Mouse (Mus musculus) urinary bladder, postnatal 25 days (tissue): ENCODE measurements around the gene Ap5s1.

ENCODE experiments used
- DNase-seq: peaks from one replicate; pipeline ENCODE4 v3.0.0; 2022; ENCODE audit warnings: low spot score

Gene Ap5s1

DNA sequence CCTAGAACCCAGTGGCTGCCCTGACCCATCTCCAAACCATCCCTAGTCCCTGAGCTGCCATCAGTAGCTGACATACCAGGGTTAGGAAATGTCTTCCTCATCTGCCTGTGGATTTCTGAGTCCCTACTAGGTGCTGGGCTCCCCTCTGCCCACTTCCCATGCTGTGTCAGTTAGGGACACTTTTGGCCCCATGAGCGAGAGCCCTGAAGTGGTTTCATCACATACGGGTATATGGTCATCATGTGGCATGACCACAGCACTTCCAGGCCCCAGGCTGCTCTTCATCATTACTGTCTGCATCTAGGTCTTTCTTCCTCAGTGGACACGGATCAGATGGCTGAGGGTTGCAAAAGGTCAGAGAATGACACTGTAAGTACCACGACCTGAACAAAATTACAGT lies at the start of gene Ap5s1:
TSS of gene Ap5s1 (plus strand) at position 301 of the 400 bp plus-strand sequence.
- DNase-seq = no peak

DNA sequence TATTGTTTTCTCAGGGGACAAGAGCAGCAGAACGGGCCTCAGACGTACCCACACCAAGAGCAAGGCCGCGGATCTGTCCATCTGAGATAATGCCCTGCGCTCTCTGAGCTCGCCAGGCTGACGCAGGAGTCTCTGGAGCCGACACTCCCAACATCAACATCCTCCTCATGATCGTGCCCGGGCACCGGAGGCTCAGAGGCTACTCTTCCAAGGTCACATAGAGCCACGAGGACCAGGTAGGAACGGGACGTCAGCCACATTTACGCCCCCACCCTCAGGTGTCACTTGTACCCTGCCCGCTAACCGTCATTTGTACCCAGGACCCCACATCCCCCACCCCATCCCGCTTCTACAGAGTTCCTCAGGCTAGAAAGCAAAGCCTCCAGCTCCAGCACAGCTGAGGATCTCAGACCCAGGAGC lies 47.4 kb upstream of the Ap5s1 start:
- no peak for DNase-seq

DNA sequence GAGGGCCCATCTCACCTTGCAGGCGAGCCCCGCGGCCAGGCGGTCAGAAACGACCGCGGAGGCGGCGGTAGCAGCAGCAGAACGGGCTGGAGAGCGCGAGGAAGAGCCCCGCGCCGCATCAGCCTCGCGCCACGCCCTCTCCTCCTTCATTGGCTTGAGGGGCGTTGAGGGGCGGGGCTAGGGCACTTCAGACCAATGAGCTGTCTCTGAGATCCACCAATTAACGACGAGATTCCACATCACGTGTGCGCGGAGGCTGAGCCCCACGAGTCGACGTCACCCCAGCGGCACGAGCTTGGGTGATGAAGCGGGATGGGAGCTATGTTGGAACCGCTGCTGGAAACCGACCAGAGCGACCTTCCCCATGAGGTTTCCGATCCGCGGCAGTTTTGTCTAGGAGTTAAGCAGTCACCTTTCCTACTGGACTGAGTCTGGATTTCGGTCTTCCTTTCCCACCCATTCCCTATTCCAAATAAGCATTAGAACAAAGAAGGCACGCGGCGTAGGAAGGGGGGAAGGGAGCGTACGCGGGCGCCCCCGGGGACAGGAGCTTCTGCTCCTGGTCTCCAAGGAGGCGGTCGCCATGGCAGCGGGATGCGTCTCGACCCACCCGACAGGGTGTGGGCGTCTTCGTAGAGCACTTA lies 46.8 kb upstream of the Ap5s1 start, which contains the start of gene 1700037H04Rik:
TSS of gene 1700037H04Rik (minus strand) at position 144 of the 644 bp plus-strand sequence.
- peak; percentile 92 for DNase-seq

DNA sequence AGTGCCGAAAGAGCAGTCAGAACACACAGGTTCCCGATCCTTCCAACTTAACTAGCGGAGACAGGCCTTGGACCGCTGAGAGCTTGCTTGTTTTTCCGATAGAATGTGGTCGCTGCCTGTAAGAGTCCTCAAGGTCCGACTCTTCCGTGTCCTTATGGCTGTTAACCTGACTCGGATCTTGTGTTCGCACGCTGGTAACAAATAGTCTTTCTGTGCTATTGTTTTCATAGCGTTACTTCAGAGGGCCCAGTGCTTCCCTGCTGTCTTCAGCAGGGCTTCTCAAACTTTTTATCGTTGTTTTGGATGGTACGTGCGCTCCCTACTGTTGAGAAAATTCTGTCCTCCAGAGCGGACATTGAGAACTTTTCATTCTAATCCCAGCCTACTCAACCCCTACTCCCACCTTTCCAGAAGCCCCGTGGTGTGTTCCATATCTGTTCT lies 46.2 kb upstream of the Ap5s1 start:
- no peak for DNase-seq

DNA sequence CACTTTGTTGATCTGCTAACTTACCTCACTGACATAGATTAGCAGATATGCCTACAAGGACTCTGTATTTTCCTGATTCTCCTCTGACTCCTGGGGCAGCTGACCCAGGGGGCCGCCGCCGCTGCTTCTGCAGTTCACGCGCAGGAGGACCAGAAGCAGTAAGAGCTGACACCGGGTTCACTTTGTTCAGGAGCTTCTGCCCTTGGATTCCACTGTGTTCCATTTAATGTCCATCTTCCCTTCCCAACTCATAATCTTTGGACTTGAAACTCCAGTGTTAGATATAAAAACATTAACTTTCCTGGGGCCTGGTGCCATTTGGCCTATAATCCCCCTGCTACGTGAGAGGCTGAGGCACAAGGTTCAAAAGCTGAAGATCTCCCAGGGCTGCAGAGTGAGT lies 43.0 kb upstream of the Ap5s1 start:
- DNase-seq = no peak

DNA sequence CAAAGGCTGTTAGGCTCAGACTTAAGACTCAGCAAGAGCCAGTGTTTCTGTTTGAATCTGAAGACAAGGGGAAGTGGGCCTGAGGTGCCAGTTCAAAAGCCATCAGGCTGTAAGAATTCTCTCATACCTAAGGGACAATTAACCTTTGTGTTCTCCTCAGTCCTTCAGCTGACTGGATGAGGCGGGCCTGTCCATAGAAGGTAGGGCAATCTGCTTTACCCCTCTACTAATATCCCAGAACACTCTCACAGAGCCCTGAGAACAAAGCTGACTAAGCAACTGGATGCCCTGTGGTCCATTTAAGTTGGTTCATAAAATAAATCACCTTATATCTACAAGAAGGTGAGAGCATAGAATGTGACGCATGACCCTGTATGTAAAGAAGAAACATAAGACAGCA lies 40.7 kb upstream of the Ap5s1 start:
- no peak for DNase-seq

DNA sequence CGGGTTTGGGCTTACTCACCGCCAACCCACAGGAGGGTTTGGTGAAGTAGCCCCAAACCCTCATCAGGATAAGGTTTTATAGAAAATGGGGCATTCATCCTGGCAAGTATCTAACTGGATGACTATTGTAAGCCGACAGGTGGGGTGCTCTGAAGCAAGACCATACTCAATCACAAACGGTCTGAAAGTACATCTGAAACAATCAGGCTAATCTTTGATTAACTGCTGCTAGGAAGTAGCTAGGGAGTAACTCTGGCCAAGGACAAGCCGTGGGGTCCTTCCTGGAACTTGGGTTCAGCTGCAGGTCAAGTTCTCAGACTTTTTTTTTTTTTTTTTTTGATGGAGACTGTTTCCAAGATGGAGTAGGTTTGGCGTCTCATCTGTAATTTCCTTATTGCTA lies 38.9 kb upstream of the Ap5s1 start:
- DNase-seq = no peak

DNA sequence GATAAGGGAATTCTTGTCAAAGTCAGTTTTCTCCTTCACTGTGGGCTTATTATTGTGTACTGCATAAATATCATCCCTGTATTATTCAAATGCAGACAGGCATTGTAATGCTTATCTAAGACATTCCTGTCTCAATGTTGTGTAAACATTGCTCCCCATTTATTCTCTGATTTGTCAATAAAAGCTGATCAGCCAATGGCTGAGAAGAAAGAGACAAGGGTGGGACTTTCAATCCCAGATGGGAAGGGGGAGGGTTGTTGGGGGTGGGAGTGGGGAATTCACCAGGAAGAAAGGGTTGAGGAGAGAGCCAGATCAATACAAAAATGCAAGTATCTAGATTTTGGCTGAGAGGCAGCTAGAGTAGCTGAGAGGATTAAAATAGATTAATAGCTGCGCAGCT lies 38.0 kb upstream of the Ap5s1 start:
- no peak for DNase-seq

DNA sequence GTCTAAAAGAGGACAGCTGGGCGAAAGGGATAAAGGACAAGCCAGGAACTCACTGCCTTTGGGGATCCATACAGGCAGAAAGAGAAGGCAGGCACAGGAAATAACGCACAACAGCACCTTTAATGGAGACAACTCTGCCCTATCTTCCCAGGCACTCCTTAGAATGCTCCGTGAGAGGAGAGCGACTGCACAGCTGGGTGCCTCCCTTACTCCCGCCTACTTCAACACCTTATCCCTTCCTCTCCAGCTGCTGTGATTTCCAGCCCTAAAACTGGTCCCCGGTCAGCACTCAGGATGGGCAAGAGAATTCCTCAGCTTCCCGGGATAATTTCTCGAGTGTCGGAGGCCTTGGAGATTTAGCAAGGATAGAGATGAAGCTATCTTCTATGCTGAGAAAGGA lies 35.9 kb upstream of the Ap5s1 start:
- no peak for DNase-seq

DNA sequence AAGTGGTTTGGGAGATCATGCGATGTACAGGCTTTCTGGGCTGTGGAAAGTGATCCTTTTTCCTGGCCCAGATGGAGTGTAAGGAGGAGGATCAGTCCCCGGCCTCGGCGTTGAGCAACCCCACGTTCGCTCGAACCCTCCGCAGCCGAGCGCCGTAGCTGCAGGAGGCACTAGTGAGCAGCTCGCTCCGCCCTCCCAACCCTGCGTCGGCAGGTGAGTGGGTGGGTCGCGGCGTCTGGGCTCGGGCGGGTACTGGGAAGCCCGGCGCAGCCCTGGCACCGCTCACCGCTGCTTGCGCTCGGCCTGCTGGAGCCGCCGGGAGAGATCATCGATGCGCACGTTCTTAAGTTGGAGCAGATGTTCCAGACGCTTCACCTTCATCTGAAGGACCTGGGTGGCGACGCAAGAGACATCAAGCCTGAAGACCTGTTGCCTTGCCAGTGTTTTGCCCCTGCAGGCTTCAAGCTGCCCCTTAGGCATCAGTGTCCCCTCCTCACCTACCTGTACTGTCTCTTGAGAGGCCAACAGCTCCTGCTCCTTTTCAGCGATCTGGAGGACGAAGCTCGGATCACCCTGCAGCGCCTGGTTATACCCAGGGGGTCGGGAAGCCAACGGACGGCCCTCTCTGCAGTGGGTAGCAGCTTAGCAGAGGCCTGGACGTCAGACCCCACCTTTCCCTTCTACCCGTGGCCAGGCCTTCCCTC lies 35.3 kb upstream of the Ap5s1 start:
- peak; percentile 61 for DNase-seq

DNA sequence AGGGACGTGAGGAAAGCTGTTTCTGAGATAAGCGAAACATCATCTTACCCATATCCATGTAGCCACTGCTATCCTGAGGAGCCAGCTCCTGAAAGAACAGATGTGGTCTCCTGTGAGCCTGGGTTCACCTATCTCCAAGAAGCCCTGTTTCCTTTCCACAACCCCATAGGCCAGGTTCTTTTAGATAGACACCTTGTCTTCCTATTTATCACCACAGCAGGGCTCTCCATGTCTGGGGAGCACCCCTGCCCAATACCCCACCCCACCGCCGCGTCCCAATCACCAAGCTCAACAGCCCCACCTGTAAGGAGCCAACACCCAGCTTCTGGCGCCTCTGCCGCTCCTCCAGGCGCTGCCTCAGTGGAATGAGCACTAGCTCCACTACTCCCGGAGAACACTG lies 34.6 kb upstream of the Ap5s1 start:
- DNase-seq = no peak

DNA sequence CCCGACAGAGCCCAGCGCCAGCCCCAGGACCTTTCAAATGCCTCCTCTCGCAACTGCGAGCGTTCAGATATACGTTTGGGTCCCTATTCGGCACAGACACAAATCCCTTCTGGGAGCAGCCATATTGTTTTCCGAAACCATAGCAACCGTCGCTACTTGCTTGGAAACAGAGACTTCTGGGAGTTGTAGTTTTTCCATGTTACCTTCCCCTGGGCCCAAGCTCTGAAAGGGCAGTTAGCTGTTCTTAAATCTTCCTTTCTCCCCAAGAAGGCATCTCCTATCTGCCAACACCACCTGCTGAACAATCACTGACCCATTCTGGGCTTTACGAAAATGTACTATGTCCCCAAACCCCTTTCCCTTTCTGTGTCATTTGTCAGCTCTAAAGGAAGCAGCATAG lies 32.2 kb upstream of the Ap5s1 start:
- DNase-seq = peak; percentile 33

DNA sequence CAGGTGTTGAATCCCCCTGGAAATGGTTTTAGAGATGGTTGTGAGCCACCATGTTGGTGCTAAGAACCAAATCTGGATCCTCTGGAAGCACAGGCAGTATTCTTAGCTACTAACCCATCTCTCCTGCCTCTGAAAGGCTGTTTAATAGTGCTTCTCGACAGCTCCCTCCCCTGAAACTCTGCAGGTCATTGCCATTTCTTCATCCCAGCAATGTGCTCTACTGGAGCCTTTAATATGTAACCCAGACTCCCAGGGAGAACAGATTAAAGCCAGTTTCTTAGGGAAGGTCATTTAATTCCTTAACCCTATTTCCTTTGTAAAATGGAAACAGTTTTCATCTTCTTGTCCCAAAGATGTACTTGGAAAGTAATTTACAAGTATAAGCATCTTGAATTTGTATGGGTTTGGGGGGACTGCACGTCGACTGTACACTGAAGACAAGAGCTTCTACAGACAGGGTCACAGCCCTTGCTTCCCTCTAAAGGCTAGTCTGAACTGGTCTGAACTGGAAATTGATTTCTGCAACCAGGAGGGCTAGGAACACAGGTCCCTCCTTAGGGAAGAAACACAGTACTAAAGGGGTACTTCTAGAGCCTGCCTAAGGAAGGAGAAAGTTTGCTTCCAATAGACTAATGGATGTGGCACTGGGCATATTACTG lies 31.5 kb upstream of the Ap5s1 start:
- no peak for DNase-seq

DNA sequence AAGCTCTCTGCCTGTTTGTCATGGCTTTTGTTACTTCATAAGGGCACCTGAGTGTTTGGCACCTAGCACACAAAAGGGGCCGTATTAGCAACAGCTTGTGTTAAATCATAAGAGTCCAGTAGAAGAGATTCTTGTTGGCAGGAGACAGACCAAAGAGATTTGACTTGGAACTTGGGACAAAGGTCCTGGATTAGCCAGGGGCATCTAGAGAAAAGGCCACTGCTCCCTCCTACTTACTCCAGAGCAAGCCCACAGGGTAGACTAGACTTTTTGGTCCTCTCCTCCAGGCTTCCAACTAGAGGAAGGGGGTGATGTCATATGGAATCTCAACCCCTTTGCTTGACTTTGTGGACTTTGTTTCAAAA lies 31.0 kb upstream of the Ap5s1 start:
- DNase-seq = no peak

DNA sequence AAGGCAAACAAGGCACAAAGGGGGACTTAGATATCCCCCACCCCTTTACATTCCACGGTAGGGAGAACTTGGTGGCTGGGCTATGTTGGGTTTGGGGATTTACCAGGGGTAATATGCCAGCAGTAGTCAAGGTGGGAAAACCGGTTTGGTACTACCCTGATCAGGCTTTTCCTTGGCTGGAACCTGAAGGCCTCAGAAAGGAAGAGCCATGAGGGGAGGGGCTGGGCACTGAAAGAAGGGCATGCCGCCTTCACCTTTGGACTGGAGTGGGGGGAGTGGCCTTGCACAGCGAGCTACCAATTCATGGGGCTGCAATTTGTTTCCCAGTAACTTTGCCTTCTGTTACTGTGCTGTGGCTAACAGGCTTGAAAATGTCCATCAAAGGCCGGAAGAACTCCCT lies 30.4 kb upstream of the Ap5s1 start:
- DNase-seq = no peak

DNA sequence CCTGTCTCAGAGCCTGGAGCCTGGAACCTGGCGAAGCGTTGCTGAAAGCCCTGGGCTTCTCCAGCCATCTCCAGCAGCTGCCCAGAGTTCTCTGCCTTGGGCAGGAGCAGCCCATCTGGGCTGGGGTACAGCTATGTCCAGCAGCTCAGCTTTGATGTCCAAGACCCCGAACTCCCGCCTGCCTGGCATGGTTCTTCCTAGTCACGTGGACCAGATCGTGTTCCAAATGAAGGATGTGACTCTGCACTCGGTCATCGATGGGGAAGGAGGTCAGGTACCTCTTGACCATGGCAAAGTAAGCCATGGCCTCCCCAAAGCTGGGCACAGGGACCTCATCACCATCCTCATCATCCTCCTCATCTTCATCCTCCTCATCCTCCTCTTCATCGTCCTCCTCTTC lies 28.9 kb upstream of the Ap5s1 start:
- DNase-seq = no peak

DNA sequence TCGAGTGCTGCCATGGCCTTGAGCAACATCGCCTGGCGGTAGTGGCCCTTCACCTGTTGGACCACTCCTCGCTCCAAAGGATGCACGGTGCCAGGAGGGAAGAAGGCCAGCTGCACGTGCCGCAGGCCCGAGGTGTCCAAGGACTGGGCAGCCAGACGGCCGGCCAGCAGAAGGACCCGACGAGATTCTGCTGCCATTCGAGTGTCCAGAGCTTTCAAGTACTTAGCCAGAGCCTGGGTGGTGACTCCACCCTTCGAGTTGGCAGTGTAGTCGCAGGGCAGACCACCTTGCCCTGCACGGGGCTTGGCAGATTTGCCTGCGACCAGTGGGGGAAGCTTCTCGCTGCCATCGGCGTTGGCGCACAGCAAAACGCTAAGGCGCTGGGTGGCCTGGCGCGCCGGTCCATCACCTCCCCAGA lies 28.0 kb upstream of the Ap5s1 start:
- DNase-seq = no peak

DNA sequence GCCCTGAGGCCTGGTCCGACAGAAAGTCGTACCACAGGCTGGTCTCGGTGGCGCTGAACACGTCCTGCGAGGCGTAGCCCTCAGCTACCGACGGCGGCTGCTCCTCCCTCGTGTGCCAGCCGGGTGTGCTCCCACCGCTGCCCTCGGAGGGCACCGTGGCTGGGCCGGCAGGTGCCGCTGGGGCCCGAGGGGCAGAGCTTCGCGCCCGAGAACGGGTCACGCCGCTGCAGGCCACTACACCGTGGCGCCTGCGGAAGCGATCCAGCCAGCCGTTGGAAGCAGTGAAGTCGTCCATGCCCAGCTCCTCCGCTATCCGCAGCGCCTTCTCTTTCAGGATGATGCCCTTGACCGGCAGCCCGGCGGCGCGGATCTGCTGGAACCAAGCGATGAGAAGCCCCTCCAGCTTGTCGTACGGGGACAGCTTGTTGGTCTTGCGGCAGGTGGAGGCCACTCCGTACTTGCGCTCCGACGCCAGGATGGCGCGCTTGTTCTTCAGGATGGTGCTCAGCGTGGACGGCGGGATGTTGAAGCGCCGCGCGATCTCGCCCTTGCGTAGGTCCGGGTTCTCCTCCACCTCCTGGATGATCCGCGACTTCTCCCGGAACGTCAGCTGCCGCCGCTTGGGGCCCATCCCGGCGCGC lies 27.5 kb upstream of the Ap5s1 start:
- peak; percentile 48 for DNase-seq

DNA sequence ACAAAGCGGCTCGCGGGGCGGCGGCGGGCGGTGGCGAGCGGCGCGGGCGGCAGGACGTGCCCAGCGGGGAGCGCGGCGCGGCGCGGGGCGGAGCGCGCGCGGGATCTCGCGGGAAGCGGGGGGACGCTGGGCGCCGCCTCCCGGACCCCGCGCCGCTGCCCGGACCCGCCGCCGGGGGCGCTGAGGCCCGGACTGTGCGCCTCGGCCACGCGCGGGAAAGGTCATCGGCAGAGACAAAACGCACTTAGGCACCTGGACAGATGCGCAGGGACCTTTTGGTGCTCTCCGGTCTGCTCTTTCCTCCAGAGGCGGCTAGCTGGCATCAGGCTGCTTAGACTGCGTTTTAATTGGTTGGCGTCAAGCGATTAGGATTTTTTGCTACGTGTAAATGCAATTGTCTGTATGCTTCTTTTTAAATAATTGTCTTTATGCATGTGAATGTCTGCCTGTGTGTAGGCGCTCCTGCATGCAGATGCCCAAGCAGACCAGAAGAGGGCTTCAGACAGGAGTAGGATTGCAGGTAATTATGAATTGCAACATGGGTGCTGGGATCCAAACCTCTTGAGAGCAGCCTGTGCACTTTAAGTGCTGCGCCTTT lies 26.8 kb upstream of the Ap5s1 start, which contains the start of gene Cenpb:
TSS of gene Cenpb (minus strand) at position 78 of the 598 bp plus-strand sequence.
- DNase-seq = peak; percentile 90

DNA sequence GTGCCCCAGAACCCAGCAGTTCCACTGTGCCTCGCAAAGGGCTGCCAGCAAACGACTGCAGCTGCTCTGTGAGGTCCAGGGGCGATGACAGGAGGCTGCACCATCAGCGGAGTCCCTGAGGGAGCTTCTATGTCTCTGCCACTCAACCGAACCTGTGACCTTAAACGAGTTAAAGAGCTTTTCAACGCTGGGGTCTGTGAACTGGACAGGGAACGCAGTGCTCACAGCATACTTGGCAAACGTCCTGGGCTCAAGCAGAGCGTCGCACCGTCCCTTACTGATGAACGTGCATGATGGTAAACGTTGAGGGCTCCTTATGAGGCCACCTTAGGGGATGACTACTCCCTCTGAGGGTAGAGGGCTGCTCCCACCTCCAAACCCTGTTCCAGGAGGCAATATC lies 20.5 kb upstream of the Ap5s1 start:
- no peak for DNase-seq

DNA sequence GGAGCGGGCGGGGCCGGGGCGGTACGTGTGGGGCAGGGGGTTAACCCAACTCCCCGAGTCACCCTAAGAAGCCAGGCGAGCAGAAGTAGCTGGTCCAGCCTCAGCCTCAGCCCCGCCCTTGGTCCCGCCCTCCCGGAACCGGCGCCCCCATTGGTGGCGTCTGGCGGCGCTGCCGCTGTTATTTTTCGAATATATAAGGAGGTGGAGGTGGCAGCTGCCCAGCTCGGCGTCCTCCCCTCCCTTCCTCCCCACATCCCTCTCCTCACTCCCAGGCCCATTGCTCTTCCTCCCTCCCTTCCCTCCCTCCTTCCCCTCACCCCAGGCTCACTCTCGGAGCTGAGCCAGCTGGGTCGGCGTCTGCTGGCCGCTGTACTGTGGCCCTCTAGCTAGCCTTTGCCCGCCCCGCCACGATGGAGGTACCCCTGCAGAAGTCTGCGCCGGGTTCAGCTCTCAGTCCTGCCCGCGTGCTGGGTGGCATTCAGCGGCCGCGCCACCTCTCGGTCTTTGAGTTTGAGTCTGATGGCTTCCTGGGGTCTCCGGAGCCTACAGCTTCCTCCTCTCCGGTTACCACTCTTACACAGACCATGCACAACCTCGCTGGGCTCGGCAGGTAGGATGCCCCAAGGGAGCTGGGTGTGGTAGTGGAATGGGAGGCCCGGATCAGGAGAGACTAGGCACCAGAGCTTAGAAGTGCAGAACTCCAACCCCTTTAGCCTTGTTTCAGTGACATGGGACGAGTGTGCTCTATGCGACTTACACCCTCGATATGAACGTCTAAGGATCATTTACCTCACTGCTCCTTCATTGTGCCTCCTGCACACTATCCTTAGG lies 19.9 kb upstream of the Ap5s1 start, which contains the start of the genes Cdc25b and Spef1:
TSS of gene Cdc25b (plus strand) at position 179 of the 831 bp plus-strand sequence.
TSS of gene Spef1 (minus strand) at position 512 of the 831 bp plus-strand sequence.
- peak; percentile 76 for DNase-seq
